Mouse (Mus musculus) E14TG2a.4 (cell line): ENCODE results near the gene Bpifb1.
A peak's percentile ranks its signal among the peaks of the same experiment; 100 is the strongest.

Experiments used
- H3K27me3 ChIP-seq: 2 replicates; pipeline ENCODE4 v1.6.1; 2014; ENCODE audit warnings: low read length, control low read depth; ENCODE audit not compliant: insufficient read depth
- H3K36me3 ChIP-seq: 2 replicates; pipeline ENCODE4 v1.6.1; 2014; ENCODE audit warnings: low read length, control low read depth; ENCODE audit not compliant: insufficient read depth
- H3K4me1 ChIP-seq: replicated peaks from 2 replicates; pipeline ENCODE4 v1.6.1; 2014; ENCODE audit warnings: low read depth, low read length, control low read depth
- H3K4me3 ChIP-seq: replicated peaks from 2 replicates; pipeline ENCODE4 v1.5.1; 2014; ENCODE audit warnings: mild to moderate bottlenecking, low read length
- H3K9me3 ChIP-seq: 2 replicates; pipeline ENCODE4 v1.6.1; 2014; ENCODE audit warnings: low read length, control low read depth
- CTCF ChIP-seq: conservative IDR thresholded peaks from 2 replicates; pipeline ENCODE4 v1.5.1; 2014; ENCODE audit warnings: low read length
- NANOG ChIP-seq: IDR thresholded peaks from 2 replicates; pipeline ENCODE4 v1.6.1; 2014; ENCODE audit warnings: borderline replicate concordance, low read length, mixed read lengths
- POU5F1 ChIP-seq: IDR thresholded peaks from 2 replicates; pipeline ENCODE4 v1.6.1; 2014; ENCODE audit warnings: low read length, borderline replicate concordance

The Bpifb1 gene

DNA sequence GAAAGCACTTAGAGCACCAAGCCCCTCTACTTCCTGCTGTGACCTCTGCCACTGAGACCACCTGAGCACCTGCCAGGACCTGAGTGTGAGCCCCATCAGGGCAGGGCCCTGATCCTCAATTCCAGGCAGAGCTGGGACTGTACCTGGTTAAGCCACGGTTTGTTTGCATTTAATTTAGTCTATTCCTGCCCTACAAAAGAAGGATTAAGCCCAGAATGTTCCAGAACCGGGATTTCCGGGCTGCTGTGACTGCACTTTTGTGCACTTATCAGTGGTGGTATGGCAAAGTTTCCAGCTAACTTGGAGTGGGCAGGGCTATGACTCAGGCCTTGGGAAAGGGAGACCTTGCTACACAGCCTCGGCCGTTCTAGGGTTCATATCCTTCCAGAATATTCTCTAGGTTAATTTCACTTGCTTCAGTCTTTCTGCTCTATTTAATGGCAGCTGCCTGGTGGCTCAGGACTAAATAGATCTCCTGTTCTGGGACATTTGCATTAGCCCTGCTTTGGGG is 3.4 kb downstream of the Bpifb1 start:
- Histone ChIP-seq H3K4me1 (no peaks in the 10 kb centered on the region; the same call in 1 of the 2 replicates), H3K4me3 (no peak overlapping the region), H3K9me3 (no peaks in the 10 kb centered on the region), H3K36me3 (no peaks in the 10 kb centered on the region), H3K27me3 (no peaks in the 10 kb centered on the region; the same call in 1 of the 2 replicates)
- TF ChIP-seq NANOG, result no peak
- no peak for TF ChIP-seq CTCF
- no peak for TF ChIP-seq POU5F1

DNA sequence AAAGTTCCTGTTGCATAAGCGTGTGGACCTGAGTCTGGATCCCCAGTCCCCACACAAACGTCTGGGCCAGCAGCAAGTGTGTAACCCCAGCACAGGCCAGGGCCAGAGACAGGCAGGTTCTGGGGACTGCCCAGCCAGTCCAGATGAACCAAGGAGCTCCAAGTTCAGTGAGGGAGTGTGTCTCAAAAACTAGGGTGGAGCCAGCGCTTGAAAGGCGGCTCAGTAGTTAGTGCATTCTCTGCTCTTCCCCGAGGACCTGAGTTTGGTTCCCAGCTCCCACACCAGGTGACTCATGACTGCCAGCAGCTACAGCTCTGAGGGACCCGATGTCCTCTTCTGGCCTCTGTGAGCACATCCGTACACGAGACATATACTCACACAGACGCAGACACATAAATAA is 6.4 kb downstream of the Bpifb1 start:
- H3K4me1 ChIP-seq, result no peaks in the 10 kb centered on the region
- H3K9me3 ChIP-seq, result no peaks in the 10 kb centered on the region
- peaks cover 8% of the 10 kb centered on the region; the same call in 1 of the 2 replicates for H3K27me3 ChIP-seq
- TF ChIP-seq NANOG (no peak), POU5F1 (no peak), CTCF (no peak)
- no peaks in the 10 kb centered on the region for H3K36me3 ChIP-seq
- H3K4me3 ChIP-seq, result no peak overlapping the region

DNA sequence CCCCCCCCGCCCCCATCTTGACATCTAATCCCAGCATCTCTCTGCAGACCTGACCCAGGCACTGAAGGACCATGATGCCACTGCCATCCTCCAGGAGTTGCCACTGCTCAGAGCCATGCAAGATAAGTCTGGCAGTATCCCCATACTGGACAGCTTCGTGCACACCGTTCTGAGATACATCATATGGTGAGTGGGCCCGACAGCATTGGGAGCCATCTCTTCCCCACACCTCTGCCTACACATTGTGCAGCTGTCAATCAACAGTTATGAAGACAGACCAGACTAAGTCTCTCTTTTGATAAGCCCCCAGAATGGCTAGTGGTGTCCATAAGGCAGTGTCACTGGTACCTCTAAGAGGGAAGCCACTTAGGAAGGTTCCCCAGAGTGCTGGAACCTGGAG is 14.0 kb downstream of the Bpifb1 start:
- H3K4me1 ChIP-seq, result peaks cover 9% of the 10 kb centered on the region
- peaks cover 21% of the 10 kb centered on the region; the same call in 1 of the 2 replicates for H3K27me3 ChIP-seq

DNA sequence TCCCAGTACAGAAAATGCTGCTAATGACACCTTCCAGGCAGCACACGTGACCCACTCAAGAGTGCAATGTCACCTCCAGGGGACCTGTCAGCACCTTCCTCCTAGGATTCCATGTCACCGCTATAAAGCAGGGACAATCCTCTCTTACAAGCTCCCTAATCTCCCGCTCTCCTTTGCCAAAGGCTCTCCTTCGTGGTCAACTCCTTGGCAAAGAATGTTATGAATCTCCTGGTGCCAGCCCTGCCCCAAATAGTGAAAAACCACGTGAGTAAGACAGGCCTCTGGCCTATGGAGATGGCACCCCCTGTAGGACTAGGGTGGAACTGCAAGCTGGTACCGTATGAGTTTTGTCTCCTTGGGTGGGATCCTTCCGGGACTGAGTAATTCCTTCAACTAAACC is 16.3 kb downstream of the Bpifb1 start:
- no peak overlapping the region for H3K4me3 ChIP-seq
- H3K27me3 ChIP-seq, result peaks cover 13% of the 10 kb centered on the region
- H3K36me3 ChIP-seq, result no peaks in the 10 kb centered on the region
- H3K9me3 ChIP-seq, result no peaks in the 10 kb centered on the region
- no peak for TF ChIP-seq POU5F1
- TF ChIP-seq CTCF, result peak; percentile 99
- H3K4me1 ChIP-seq, result peaks cover 9% of the 10 kb centered on the region

More for the DNA sequence above, 14.0 kb downstream of the Bpifb1 start:
- H3K36me3 ChIP-seq, result no peaks in the 10 kb centered on the region
- no peaks in the 10 kb centered on the region for H3K9me3 ChIP-seq
- TF ChIP-seq CTCF (no peak), POU5F1 (no peak), NANOG (no peak)
- H3K4me3 ChIP-seq, result no peak overlapping the region

DNA sequence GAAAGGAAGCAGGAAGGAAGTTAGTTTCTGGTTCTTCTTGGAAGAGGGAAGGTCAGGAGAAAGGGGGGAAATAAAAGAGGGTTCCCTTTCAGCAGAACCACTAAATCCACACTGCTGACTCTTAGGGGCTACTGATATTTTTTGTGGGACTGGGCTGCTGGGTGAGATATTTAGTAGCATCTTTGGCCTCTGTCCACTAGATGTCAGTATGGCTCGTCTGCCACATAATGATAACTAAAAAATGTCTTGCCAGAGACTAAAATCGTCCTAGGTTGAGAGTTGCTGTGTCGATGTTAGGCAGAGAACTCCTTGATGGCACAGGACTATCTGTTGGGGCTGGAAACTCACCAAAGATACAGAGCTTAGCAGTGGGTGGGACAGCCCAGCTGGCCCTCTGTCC is 18.5 kb downstream of the Bpifb1 start:
- no peaks in the 10 kb centered on the region for H3K9me3 ChIP-seq
- TF ChIP-seq CTCF (peak; percentile 69), POU5F1 (no peak)
- H3K4me1 ChIP-seq, result peaks cover 9% of the 10 kb centered on the region
- no peaks in the 10 kb centered on the region for H3K36me3 ChIP-seq
- peaks cover 16% of the 10 kb centered on the region for H3K27me3 ChIP-seq
- no peak overlapping the region for H3K4me3 ChIP-seq

DNA sequence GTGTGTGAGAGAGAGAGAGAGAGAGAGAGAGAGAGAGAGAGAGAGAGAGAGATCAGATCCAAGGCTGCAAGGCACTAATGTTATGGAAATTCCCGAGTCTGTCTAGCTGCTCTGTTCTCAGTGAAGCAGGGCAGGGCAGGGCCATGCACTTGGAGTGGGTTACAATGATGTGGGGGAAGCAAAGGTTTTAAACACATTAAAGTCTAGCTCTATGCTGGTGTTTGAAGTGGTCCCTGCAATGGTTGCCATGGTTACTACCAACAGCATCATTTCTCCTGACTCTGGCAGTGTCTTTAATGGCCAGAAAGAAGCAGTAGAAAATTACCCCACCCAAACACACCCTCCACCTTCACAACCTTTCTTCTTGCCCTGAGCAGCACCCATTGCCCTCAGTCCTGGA is 20.5 kb downstream of the Bpifb1 start:
- H3K4me1 ChIP-seq, result peaks cover 13% of the 10 kb centered on the region
- no peaks in the 10 kb centered on the region for H3K9me3 ChIP-seq
- no peak overlapping the region for H3K4me3 ChIP-seq
- H3K36me3 ChIP-seq, result no peaks in the 10 kb centered on the region
- no peak for TF ChIP-seq CTCF
- no peak for TF ChIP-seq NANOG
- no peak for TF ChIP-seq POU5F1
- peaks cover 11% of the 10 kb centered on the region for H3K27me3 ChIP-seq

DNA sequence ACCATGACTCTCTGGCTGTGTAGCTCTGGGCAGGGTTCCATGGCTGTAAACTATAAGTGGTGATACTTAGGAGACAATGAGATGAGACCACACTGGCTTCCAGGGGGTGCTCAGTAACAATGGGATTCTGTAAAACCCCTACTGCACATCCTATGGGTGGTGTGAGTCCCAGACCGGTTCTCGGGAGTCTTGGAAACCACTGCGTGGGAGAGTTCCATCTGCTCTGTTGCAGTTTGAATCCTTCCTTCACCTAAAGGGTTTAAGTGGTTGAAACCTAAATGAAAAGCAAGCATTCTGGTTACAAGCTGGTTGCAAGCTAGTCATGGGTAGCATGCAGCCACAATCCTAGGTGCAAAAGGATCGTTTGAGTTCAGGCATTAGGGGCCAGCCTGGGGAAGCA is 21.3 kb downstream of the Bpifb1 start:
- H3K36me3 ChIP-seq, result no peaks in the 10 kb centered on the region
- H3K4me3 ChIP-seq, result no peak overlapping the region
- H3K27me3 ChIP-seq, result peaks cover 7% of the 10 kb centered on the region
- no peak for TF ChIP-seq POU5F1
- TF ChIP-seq CTCF, result no peak
- TF ChIP-seq NANOG, result no peak
- H3K4me1 ChIP-seq, result peaks cover 6% of the 10 kb centered on the region
- no peaks in the 10 kb centered on the region for H3K9me3 ChIP-seq

DNA sequence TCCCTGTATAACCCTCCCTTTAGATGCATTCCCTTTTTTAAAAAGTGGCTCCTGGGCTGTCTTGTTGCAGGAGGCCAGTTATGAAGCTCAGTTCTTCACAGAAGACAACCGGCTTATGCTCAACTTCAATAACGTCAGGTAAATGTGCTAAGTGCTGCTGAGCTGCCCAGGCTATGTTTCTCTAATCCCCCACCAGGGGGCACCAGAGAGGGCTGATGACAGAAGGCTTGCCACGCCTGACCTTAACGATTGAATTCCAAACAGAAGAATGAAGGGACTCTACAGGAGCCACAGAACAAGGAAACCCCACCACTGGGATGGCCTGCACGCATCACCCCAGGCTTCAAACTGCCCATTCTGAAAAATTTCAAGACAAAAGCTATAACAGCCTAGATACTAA is 24.6 kb downstream of the Bpifb1 start:
- H3K4me1 ChIP-seq, result peaks cover 5% of the 10 kb centered on the region; the same call in 1 of the 2 replicates
- H3K9me3 ChIP-seq, result no peaks in the 10 kb centered on the region
- H3K36me3 ChIP-seq, result no peaks in the 10 kb centered on the region
- H3K27me3 ChIP-seq, result peaks cover 7% of the 10 kb centered on the region
- no peak overlapping the region for H3K4me3 ChIP-seq
- TF ChIP-seq CTCF (peak; percentile 90), NANOG (no peak)

DNA sequence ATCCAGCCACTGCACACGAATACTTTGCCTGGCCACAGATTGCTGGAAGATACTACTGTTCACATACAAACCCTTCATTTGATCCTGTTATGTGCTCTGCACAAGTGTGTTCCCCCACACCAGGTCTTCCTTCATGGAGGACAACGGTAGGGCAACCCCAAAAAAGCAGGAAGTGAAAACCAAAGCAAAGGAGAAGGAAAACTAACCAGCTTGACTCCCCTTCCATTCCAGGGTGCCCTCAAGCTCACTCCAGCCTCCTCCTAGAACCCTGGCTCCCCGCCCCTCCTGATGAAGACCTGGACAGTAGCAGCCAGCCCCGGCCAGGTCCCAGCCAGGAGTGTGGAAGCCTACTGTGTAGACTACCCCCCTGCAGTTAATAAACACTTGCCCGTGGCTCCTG is 29.3 kb downstream of the Bpifb1 start:
- Histone ChIP-seq H3K27me3 (no peaks in the 10 kb centered on the region), H3K4me1 (peaks cover 26% of the 10 kb centered on the region), H3K36me3 (no peaks in the 10 kb centered on the region), H3K9me3 (no peaks in the 10 kb centered on the region), H3K4me3 (no peak overlapping the region)
- TF ChIP-seq CTCF, result no peak
- TF ChIP-seq NANOG, result no peak
- no peak for TF ChIP-seq POU5F1
